Mouse (Mus musculus) megakaryocyte, embryonic 14.5 days (primary cell): Measurements from ENCODE around the gene ccdc198.

ENCODE experiments used
- FLI1 ChIP-seq: IDR thresholded peaks from 2 replicates; pipeline ENCODE4 v1.6.1; 2012; ENCODE audit warnings: low read length, inconsistent platforms, mixed read lengths
- GATA1 ChIP-seq: IDR thresholded peaks from 3 replicates; pipeline ENCODE4 v1.6.1; 2012; ENCODE audit warnings: mixed read lengths, low read length, inconsistent platforms, borderline replicate concordance

DNA sequence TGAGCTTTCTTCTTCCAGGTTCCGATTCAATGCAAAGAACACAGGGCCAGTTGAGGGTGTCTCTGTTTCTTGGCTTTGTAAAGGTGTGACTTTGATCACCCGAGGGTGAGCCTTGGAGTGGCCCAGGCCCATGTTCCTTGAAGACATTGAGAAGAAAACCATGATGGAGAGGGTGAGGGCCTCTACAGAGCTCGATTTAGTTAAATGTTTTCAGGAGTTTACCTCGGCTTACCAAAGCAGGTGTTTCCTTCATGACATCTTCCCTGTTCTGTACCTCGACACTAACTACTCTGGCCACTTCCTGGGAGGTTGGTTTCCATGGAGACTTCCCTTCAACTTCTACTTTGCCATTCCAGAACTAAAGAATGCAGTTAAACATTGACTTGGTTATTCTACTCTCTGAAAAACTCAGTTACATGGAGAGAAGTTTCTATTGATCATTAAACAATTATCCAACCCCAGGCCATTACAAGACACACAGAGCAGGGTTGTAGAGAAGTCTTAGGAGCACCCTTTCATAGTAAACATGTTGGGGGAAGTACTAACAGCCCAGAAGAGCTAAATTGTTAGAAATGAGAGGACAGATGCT, at the start of gene ccdc198:
- TF ChIP-seq GATA1: no peak
- TF ChIP-seq FLI1: no peak
